Mouse (Mus musculus) cerebellum, adult 2 months (tissue): Measurements from ENCODE around the gene BC028528. TPM values are rescaled to one million over a fixed set of nuclear protein-coding genes. Genes with fewer than 3 reads are reported as not detected.
"Not testable (repeated sequence)": the region's sequence is repeated elsewhere in the genome, so short reads cannot be mapped to it uniquely, and the experiment has no call there.

Experiments used
- DNase-seq, 2 experiments: peaks; one replicate each; pipeline ENCODE4 v3.0.0; 2021
- H3K27ac ChIP-seq: fragments of 200-500 bp; 2 replicates; pipeline ENCODE4 v1.5.1; 2012; ENCODE audit warnings: low read length, control low read depth, inconsistent platforms; ENCODE audit not compliant: insufficient read depth
- H3K27me3 ChIP-seq: fragments of 200-500 bp; 2 replicates; pipeline ENCODE4 v1.6.1; 2012; ENCODE audit warnings: inconsistent platforms, mild to moderate bottlenecking, low read length, moderate library complexity; ENCODE audit not compliant: control insufficient read depth, insufficient read depth
- H3K4me1 ChIP-seq: fragments of 200-500 bp; 2 replicates; pipeline ENCODE4 v1.6.1; 2011; ENCODE audit warnings: low read length; ENCODE audit not compliant: control insufficient read depth, insufficient read depth
- H3K4me3 ChIP-seq: fragments of 200-500 bp; replicated peaks from 2 replicates; pipeline ENCODE3; 2011; ENCODE audit warnings: mild to moderate bottlenecking, low read depth, low read length, control low read depth; ENCODE audit not compliant: insufficient read depth
- CTCF ChIP-seq: fragments of 200-500 bp; IDR thresholded peaks from 2 replicates; pipeline ENCODE4 v1.5.1; 2011; ENCODE audit warnings: low read depth, mild to moderate bottlenecking, control low read depth, low read length, moderate library complexity, borderline replicate concordance; ENCODE audit not compliant: insufficient read depth
- POLR2A ChIP-seq: fragments of 200-500 bp; IDR thresholded peaks from 2 replicates; pipeline ENCODE4 v1.6.1; 2011; ENCODE audit warnings: low read length, control low read depth, borderline replicate concordance; ENCODE audit not compliant: insufficient read depth
- WGBS: fragments of 180-500 bp; shearing (Covaris S2); methylation state at CpG from one replicate; pipeline ENCODE4 v1.1.7; 2018; 5-methylcytosine and 5-hydroxymethylcytosine counted together
- polyA plus RNA-seq: library from polyadenylated mRNA; depleted of rRNA; stranded (reverse); fragments of >200 nt; gene quantifications from 2 replicates; pipeline ENCODE4 v1.2.3, GENCODE M21; 2012

Gene BC028528
- polyA plus RNA-seq, 1 experiment = 9.0 TPM

GRCm38 (mm10) chr3:95903753-95904502 lies 12.1 kb upstream of the BC028528 start:
- Histone ChIP-seq H3K27me3 (no peaks in the 10 kb centered on the region), H3K4me1 (peaks cover 4% of the 10 kb centered on the region; the same call in 1 of the 2 replicates), H3K27ac (peak overlapping the region; percentile 7; the same call in 1 of the 2 replicates), H3K4me3 (no peak overlapping the region)
- 16% methylated on average over 15 of the region's 15 CpGs for WGBS
- no peak for DNase-seq
- TF ChIP-seq POLR2A (no peak), CTCF (no peak)

- 31% methylated on average over 6 of the region's 6 CpGs for WGBS
- Histone ChIP-seq H3K4me3 (no peak overlapping the region), H3K4me1 (peaks cover 4% of the 10 kb centered on the region; the same call in 1 of the 2 replicates), H3K27me3 (no peaks in the 10 kb centered on the region), H3K27ac (peak overlapping the region; percentile 69; the same call in 1 of the 2 replicates)
- no peak for DNase-seq
- TF ChIP-seq CTCF (no peak), POLR2A (no peak)
These were observed 10.8 kb upstream of the BC028528 start for GRCm38 (mm10) chr3:95902643-95903042.

- H3K27ac ChIP-seq = peak overlapping the region; percentile 69; the same call in 1 of the 2 replicates
- H3K4me3 ChIP-seq = no peak overlapping the region
- DNase-seq = no peak
- H3K27me3 ChIP-seq = no peaks in the 10 kb centered on the region
- TF ChIP-seq CTCF (no peak), POLR2A (no peak)
- peaks cover 4% of the 10 kb centered on the region; the same call in 1 of the 2 replicates for H3K4me1 ChIP-seq
These were observed 10.5 kb upstream of the BC028528 start for GRCm38 (mm10) chr3:95902373-95902625.

- Histone ChIP-seq H3K27ac (peak overlapping the region; percentile 69; the same call in 1 of the 2 replicates), H3K4me1 (peaks cover 4% of the 10 kb centered on the region; the same call in 1 of the 2 replicates), H3K4me3 (no peak overlapping the region), H3K27me3 (no peaks in the 10 kb centered on the region)
- 47% methylated on average over 9 of the region's 9 CpGs for WGBS
- no peak for DNase-seq
- TF ChIP-seq POLR2A = no peak
- TF ChIP-seq CTCF = no peak
These were observed 10.0 kb upstream of the BC028528 start for GRCm38 (mm10) chr3:95901616-95902372.

- H3K4me3 ChIP-seq = no peak overlapping the region
- no peak for TF ChIP-seq POLR2A
- TF ChIP-seq CTCF = no peak
- H3K4me1 ChIP-seq = peaks cover 9% of the 10 kb centered on the region
- 72% methylated on average over 13 of the region's 13 CpGs for WGBS
- no peaks in the 10 kb centered on the region for H3K27me3 ChIP-seq
- H3K27ac ChIP-seq = no peak overlapping the region
- no peak for DNase-seq
These were observed 8.2 kb upstream of the BC028528 start for GRCm38 (mm10) chr3:95899800-95900524.

- WGBS = 59% methylated on average over 7 of the region's 7 CpGs
- H3K27ac ChIP-seq, DNase-seq, H3K27me3 ChIP-seq, H3K4me1 ChIP-seq: not testable (repeated sequence)
- peak overlapping the region; percentile 32 for H3K4me3 ChIP-seq
These were observed 3.7 kb upstream of the BC028528 start for GRCm38 (mm10) chr3:95895501-95895900.

GRCm38 (mm10) chr3:95894317-95895160 lies 2.7 kb upstream of the BC028528 start:
- peak overlapping the region; percentile 96 for H3K4me3 ChIP-seq
- H3K27me3 ChIP-seq = no peaks in the 10 kb centered on the region
- H3K27ac ChIP-seq = peak overlapping the region; percentile 82
- DNase-seq = peak; percentile 60 to 64
- WGBS = 5% methylated on average over 16 of the region's 16 CpGs
- TF ChIP-seq POLR2A (no peak), CTCF (no peak)
- peaks cover 6% of the 10 kb centered on the region for H3K4me1 ChIP-seq
